Mouse (Mus musculus) bone marrow, adult 2 months (tissue): ENCODE data around the gene Ttll9. TPM values are rescaled to one million over a fixed set of nuclear protein-coding genes. Genes with fewer than 3 reads are reported as not detected.
A peak's percentile ranks its signal among the peaks of the same experiment; 100 is the strongest.

Experiments
- H3K27ac ChIP-seq: fragments of 200-500 bp; 2 replicates; pipeline ENCODE4 v1.5.1; 2012; ENCODE audit warnings: low read depth, mild to moderate bottlenecking, control low read depth, inconsistent platforms, low read length; ENCODE audit not compliant: control insufficient read depth, poor library complexity, insufficient read depth
- H3K4me1 ChIP-seq: fragments of 200-500 bp; 2 replicates; pipeline ENCODE4 v1.6.1; 2011; ENCODE audit warnings: low read length; ENCODE audit not compliant: control insufficient read depth, insufficient read depth
- H3K4me3 ChIP-seq: fragments of 200-500 bp; replicated peaks from 2 replicates; pipeline ENCODE3; 2011; ENCODE audit warnings: mild to moderate bottlenecking, low read depth, low read length, control low read depth; ENCODE audit not compliant: control insufficient read depth
- CTCF ChIP-seq: fragments of 200-500 bp; IDR thresholded peaks from 2 replicates; pipeline ENCODE4 v1.5.1; 2011; ENCODE audit warnings: low read length, control low read depth; ENCODE audit not compliant: control insufficient read depth, insufficient read depth
- POLR2A ChIP-seq: fragments of 200-500 bp; IDR thresholded peaks from 2 replicates; pipeline ENCODE4 v1.6.1; 2011; ENCODE audit warnings: low read depth, mild to moderate bottlenecking, control low read depth, low read length, borderline replicate concordance; ENCODE audit not compliant: control insufficient read depth
- WGBS: fragments of 180-500 bp; shearing (Covaris S2); methylation state at CpG from one replicate; pipeline ENCODE4 v1.1.7; 2018; 5-methylcytosine and 5-hydroxymethylcytosine counted together
- polyA plus RNA-seq: library from polyadenylated mRNA; stranded (reverse); fragments of >200 nt; gene quantifications from 2 replicates; pipeline ENCODE4 v1.2.4, GENCODE M21; 2011; ENCODE audit warnings: low replicate concordance; ENCODE audit not compliant: missing spikeins, insufficient read depth, insufficient read length

Gene Ttll9
- polyA plus RNA-seq, 1 experiment, result not detected

DNA sequence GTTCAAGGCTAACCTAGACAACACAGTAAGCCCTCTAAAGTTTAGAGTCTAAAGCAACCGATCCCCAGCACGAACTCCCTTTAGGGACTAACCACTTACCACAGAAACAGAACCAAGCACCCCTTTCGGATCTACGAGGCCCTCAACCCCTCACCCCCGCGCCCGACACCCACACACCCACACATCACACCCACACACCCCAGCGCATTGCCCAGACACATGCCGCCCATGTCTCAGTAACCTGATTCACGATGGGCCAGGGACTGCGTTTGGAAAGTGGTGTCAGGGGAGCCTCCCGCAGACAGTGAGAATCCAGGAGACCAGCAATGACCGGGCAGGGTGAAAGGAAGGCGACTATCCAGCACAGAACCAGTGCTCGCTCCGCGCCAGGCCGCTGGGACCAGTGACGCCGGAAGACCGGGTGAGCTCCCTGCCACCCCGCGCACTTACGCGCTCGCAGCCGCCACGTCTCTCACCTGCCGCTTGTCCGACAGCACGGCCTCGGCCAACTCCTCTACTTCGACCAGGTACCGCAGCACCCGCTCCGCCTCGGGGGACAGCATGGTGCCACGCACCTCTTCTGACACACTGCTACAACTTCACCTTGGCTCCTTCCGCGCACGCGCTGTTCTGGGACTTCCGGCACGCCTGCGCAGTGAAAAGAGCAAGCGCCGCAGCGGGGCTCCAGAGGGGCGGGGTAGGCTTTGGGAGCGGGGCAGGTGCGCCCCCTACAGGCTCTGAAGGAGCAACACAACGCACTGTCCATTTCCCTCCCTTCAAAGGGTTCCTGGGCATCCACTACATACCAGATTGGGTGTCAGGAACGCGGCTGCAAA lies 52.7 kb downstream of the Ttll9 start, which contains the start of gene Pdrg1:
Pdrg1 (minus strand) TSS at position 670 of the 836 bp plus-strand sequence.
- Histone ChIP-seq H3K4me1 (peaks cover 1% of the 10 kb centered on the region; the same call in 1 of the 2 replicates), H3K27ac (peak within 1 kb of the TSS; percentile 28; the same call in 1 of the 2 replicates), H3K4me3 (peak within 1 kb of the TSS; percentile 97)
- under 1% methylated on average over 54 of the region's 54 CpGs for WGBS
- peak; percentile 73 for TF ChIP-seq POLR2A
- peak; percentile 77 for TF ChIP-seq CTCF

DNA sequence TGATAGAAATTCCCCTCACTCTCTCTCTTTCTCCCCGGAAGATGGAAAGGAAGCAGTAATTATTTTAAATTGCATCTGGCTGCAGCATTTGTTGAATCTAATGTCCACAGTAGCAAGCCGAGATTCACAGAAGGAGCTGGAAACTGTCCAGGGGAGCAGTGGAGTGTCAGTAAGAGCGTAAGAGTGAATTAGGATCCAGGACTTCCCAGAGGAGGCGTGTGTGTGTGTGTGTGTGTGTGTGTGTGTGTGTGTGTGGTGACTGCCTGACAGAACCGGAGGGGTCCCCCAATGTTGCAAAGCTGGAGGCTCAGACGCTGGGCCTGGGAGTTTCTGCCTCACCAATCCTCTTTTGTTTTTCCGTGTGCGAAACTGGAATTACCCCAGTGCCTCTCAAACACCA lies 53.5 kb downstream of the Ttll9 start:
- WGBS, result 53% methylated on average over 8 of the region's 8 CpGs
- H3K4me1 ChIP-seq, result peaks cover 1% of the 10 kb centered on the region; the same call in 1 of the 2 replicates
- no peak overlapping the region for H3K4me3 ChIP-seq
- TF ChIP-seq POLR2A, result no peak
- no peak for TF ChIP-seq CTCF
- no peak overlapping the region for H3K27ac ChIP-seq

DNA sequence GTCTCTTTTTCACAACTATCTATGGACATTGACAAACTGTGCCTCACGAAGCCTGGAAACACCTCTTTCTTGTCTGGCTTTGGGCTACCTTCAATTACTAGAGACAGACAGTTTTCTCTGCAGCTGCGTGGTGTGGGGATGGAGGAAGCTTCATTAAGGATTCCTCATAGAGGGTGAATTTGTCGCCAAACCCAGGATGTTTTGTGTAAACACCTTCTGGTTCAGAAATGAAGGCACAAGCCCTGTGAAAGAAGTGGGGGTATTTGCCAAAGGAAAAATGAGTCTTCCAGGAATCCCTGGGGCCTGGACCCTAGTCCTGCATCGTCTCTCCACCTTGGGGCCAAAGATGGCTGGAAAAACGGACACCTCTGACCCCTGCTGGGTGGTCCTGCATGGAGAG lies 54.5 kb downstream of the Ttll9 start:
- WGBS, result 45% methylated on average over 5 of the region's 5 CpGs
- no peak overlapping the region for H3K4me3 ChIP-seq
- TF ChIP-seq CTCF, result no peak

DNA sequence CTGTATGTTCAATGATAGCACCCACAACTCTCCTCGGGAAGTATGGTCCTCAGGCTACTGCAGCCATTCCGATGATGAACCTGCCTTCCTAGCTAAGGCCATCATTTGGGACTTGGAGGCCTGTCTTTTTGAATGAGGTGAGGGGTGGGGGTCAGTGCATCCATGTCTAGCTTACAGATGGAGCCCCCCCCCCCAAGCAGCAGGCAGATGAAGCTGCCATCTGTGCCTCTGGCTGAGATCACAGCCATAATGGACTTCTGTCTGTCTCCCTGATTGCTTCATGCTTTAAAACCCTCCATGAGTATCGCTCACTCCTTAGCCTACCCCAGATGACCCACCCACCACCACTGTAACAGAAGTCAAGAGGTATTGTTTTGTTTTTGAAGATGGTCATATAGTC lies 57.1 kb downstream of the Ttll9 start:
- no peak overlapping the region for H3K4me3 ChIP-seq
- TF ChIP-seq POLR2A (no peak), CTCF (no peak)
- H3K4me1 ChIP-seq, result no peaks in the 10 kb centered on the region

More for the DNA sequence above, 54.5 kb downstream of the Ttll9 start:
- Histone ChIP-seq H3K27ac (no peak overlapping the region), H3K4me1 (peaks cover 1% of the 10 kb centered on the region; the same call in 1 of the 2 replicates)

DNA sequence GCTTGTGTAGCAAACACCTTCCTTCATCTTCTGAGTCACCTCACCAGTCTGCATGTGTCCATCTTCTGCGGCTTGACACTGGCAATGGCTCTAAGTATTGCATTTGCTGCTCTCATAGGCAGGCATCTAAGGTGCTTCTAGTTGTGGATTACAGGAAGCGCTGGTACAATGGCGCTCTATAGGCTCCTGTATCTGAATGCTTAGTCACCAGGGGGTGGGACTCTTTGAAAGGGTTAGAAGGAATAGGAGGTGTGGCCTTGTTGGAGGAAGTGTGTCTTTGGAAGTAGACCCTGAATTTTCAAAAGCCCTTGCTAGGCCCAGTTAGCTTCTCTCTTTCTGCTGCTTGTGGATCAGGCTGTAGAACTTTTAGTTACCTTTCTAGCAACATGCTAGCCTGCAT lies 58.9 kb downstream of the Ttll9 start:
- TF ChIP-seq POLR2A (no peak), CTCF (no peak)
- H3K4me1 ChIP-seq, result no peaks in the 10 kb centered on the region
- 42% methylated on average over 3 of the region's 3 CpGs for WGBS

More for the DNA sequence above, 57.1 kb downstream of the Ttll9 start:
- WGBS, result 75% methylated on average over 3 of the region's 3 CpGs
- H3K27ac ChIP-seq, result no peak overlapping the region

DNA sequence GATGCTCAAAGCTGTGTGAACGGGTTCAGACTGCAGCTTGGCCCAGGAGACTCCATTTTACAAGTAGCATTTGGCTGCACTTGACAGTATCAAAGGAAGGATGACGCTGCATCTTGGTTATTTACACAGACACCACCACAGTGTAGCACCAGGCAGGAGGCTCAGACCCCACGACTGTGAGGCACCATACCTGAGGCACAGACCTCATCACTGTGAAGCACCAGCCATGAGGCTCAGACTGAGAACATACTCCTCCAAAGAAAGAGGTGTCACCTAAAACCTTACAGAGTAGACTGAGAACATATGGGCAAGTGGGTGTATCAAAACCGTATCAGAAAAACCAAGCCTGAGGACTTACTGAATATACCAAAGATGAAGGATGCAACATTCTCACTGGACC lies 60.6 kb downstream of the Ttll9 start:
- Histone ChIP-seq H3K27ac (no peak overlapping the region), H3K4me1 (no peaks in the 10 kb centered on the region), H3K4me3 (no peak overlapping the region)
- TF ChIP-seq POLR2A, result no peak
- no peak for TF ChIP-seq CTCF
- WGBS, result 56% methylated on average over 4 of the region's 4 CpGs

More for the DNA sequence above, 58.9 kb downstream of the Ttll9 start:
- Histone ChIP-seq H3K4me3 (no peak overlapping the region), H3K27ac (no peak overlapping the region)

DNA sequence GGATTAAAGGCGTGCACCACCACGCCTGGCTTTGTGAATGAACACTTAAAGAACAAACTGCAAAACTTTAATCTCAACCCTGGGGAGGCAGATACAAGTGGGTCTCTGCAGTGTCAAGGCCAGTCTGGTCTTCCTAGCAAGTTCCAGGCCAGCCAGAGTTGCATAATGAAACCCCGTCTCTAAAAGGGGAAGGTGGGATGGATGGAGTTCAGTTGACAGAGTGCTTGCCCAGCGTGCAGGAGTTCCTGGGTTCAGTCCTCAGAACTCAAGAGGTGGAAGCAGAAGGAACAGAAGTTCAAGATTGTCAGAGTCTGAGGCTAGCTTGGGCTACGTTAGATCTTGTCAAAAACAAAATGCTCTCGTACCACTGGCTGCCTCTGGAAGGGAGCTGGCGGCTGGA lies 63.8 kb downstream of the Ttll9 start:
- H3K27ac ChIP-seq, result no peak overlapping the region; the same call in 1 of the 2 replicates
- 48% methylated on average over 7 of the region's 7 CpGs for WGBS

DNA sequence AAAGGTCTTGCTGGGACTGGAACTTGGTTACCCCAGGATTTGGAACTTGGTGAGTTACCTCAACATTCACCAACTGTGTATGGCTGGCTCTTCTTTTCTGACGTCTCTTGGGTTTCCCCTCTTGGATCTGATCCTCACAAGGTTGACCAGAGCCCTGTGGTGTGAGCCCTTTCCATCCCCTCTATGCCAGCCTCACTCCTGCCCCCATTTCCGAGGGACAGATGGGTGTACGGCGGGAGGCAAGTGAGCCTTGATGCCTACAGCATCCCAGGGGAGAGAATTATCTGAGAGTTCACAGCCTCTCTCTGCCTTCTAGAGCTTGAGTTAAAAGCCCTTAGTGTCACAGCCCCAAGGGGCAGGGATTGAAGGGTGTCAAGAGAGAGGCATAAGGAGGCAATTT lies 65.2 kb downstream of the Ttll9 start:
- whole genome bisulfite sequencing, result 62% methylated on average over 4 of the region's 4 CpGs
- H3K27ac ChIP-seq, result no peak overlapping the region
- no peaks in the 10 kb centered on the region; the same call in 1 of the 2 replicates for H3K4me1 ChIP-seq
- TF ChIP-seq CTCF (no peak), POLR2A (no peak)
- H3K4me3 ChIP-seq, result no peak overlapping the region

More for the DNA sequence above, 63.8 kb downstream of the Ttll9 start:
- TF ChIP-seq POLR2A (no peak), CTCF (no peak)
- Histone ChIP-seq H3K4me3 (no peak overlapping the region), H3K4me1 (no peaks in the 10 kb centered on the region)

DNA sequence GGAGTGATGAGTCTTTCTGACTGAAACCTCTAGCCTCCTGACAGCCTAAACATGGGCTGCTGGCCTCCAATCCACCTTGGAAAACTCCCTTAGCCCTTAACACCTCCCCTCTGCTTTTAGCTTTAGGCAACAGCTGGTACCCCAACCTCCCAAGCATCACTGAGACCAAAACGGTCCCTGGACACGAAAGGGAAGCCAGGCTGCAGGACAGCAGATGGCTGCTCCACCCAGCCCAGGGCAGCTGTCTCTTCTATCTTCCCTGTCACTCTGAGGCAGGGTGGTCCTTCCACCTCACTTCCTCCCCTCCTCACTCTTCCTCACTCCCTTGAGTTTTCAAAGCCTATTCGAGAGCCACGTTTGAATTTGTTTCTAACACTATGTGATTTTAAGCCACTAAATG lies 68.1 kb downstream of the Ttll9 start:
- H3K4me3 ChIP-seq, result no peak overlapping the region
- no peaks in the 10 kb centered on the region; the same call in 1 of the 2 replicates for H3K4me1 ChIP-seq
- TF ChIP-seq POLR2A, result no peak
- no peak for TF ChIP-seq CTCF
- WGBS, result 18% methylated on average over 4 of the region's 4 CpGs
- no peak overlapping the region for H3K27ac ChIP-seq
